Mouse (Mus musculus): Measurements from ENCODE around the gene Gm21883. TPM values are rescaled to one million over a fixed set of nuclear protein-coding genes. Genes with fewer than 3 reads are reported as not detected.
"Not testable (repeated sequence)": the region's sequence is repeated elsewhere in the genome, so short reads cannot be mapped to it uniquely, and the experiment has no call there.

Gene Gm21883
- polyA plus RNA-seq (2015; fragmentation: Nextera tagmentation; extraction: Ambion mirVana) = not detected in 2 replicates

- not testable (repeated sequence) for H3K36me3 ChIP-seq; H3K27ac ChIP-seq; H3K4me3 ChIP-seq (replicated peaks); H3K4me2 ChIP-seq (replicated peaks); H3K4me1 ChIP-seq (replicated peaks); ATAC-seq; H3K9me3 ChIP-seq; H3K9ac ChIP-seq; H3K27me3 ChIP-seq (replicated peaks)
- WGBS = no CpG with 5 or more reads among the region's 1 CpGs
Observed at GRCm38 (mm10) chrX:31574183-31574582, at the start of gene Gm21883. Gene Gm21883, minus strand, starts transcription at chrX:31574283.

- H3K36me3 ChIP-seq; ATAC-seq; H3K9ac ChIP-seq; H3K27me3 ChIP-seq (replicated peaks); H3K4me3 ChIP-seq (replicated peaks); H3K4me1 ChIP-seq (replicated peaks); H3K4me2 ChIP-seq (replicated peaks); H3K9me3 ChIP-seq; H3K27ac ChIP-seq: not testable (repeated sequence)
- WGBS = 78% methylated on average over 2 of the region's 2 CpGs
Observed at GRCm38 (mm10) chrX:31618820-31619219, 44.7 kb upstream of the Gm21883 start, which contains the start of gene Spin2e. Gene Spin2e, minus strand, starts transcription at chrX:31618920.

Other genes starting within 250 kb of the Gm21883 start
- gene Btbd35f26, start 237.8 kb downstream of the Gm21883 start, polyA plus RNA-seq (2015; fragmentation: Nextera tagmentation; extraction: Ambion mirVana) = not detected in 2 replicates
- gene Btbd35f19, start 190.4 kb downstream of the Gm21883 start, polyA plus RNA-seq (2015; fragmentation: Nextera tagmentation; extraction: Ambion mirVana) = not detected in 2 replicates
- gene Spin2e, start 44.6 kb upstream of the Gm21883 start, polyA plus RNA-seq (2015; fragmentation: Nextera tagmentation; extraction: Ambion mirVana) = not detected in 2 replicates
- gene Btbd35f25, start 142.9 kb upstream of the Gm21883 start, polyA plus RNA-seq (2015; fragmentation: Nextera tagmentation; extraction: Ambion mirVana) = not detected in 2 replicates

Measured in intestine, embryonic 15.5 days (tissue).